Mouse (Mus musculus): ENCODE data around the gene Gm4631. TPM values are rescaled to one million over a fixed set of nuclear protein-coding genes. Genes with fewer than 3 reads are reported as not detected.

Gene Gm4631
- polyA plus RNA-seq (2015; fragmentation: Nextera tagmentation; extraction: Ambion mirVana): 8.5 and 11.5 TPM in 2 replicates

GRCm38 (mm10) chr2:175338097-175338496 is at the start of gene Gm4631:
TSS of gene Gm4631 (minus strand) at chr2:175338197.

GRCm38 (mm10) chr2:175372136-175372535 is 34.1 kb upstream of the Gm4631 start, which contains the start of gene Zfp968:
TSS of gene Zfp968 (plus strand) at chr2:175372436.

GRCm38 (mm10) chr2:175274825-175275224 is 63.2 kb downstream of the Gm4631 start, which contains the start of gene Gm14440:
TSS of gene Gm14440 (plus strand) at chr2:175275125.

Other genes with a start within 250 kb of the Gm4631 start
- 8.0 and 13.2 TPM in 2 replicates for gene Gm14399, start 196.2 kb downstream of the Gm4631 start, polyA plus RNA-seq (2015; fragmentation: Nextera tagmentation; extraction: Ambion mirVana)
- 0.28 and 0.55 TPM in 2 replicates for gene Gm14443, start 162.3 kb downstream of the Gm4631 start, polyA plus RNA-seq (2015; fragmentation: Nextera tagmentation; extraction: Ambion mirVana)
- gene Gm14391, start 131.3 kb downstream of the Gm4631 start, polyA plus RNA-seq (2015; fragmentation: Nextera tagmentation; extraction: Ambion mirVana): 2.2 and 6.0 TPM in 2 replicates
- not detected in 2 replicates for gene Gm14440, start 63.1 kb downstream of the Gm4631 start, polyA plus RNA-seq (2015; fragmentation: Nextera tagmentation; extraction: Ambion mirVana)
- gene Zfp968, start 34.2 kb upstream of the Gm4631 start, polyA plus RNA-seq (2015; fragmentation: Nextera tagmentation; extraction: Ambion mirVana): 13.0 and 23.1 TPM in 2 replicates
- gene Gm4724, start 97.6 kb upstream of the Gm4631 start, polyA plus RNA-seq (2015; fragmentation: Nextera tagmentation; extraction: Ambion mirVana): 38.8 and 55.0 TPM in 2 replicates
- 8.9 and 14.1 TPM in 2 replicates for gene Zfp965, start 131.8 kb upstream of the Gm4631 start, polyA plus RNA-seq (2015; fragmentation: Nextera tagmentation; extraction: Ambion mirVana)

All from adrenal gland, postnatal 0 days (tissue).